Mouse (Mus musculus): ENCODE data around the gene Gstcd. TPM values are rescaled to one million over a fixed set of nuclear protein-coding genes. Genes with fewer than 3 reads are reported as not detected.

The Gstcd gene
- total and polyA plus RNA-seq, 2 experiments from 2014 or later = 1.2 to 4.4 TPM

DNA sequence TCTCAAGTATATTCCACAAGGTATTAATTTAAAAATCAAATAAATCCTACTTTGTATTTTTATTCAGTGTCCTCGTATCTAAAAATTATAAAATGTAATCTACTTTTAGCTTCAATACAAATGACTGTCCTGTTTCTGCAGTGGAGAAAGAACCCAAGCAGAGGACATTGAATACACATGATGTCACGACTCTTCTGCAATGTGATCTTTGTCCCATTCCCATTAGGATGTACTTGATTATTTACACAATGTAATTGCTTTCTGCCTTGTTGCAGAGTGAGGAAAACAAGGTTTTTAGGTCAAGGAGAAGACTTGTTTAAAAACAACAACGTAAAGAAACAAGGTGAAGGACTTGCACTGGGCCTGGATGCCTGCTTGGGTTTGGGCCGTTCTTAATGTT, 84.6 kb downstream of the Gstcd start:
- no peak for TF ChIP-seq CTCF (IDR thresholded peaks at IDR 0.05; ENCODE audit: low read depth)
- no peak for TF ChIP-seq EP300 (IDR thresholded peaks at IDR 0.05; ENCODE audit: low read depth)
- ATAC-seq (ENCODE audit: insufficient read depth, low read depth) (no peak), DNase-seq (ENCODE audit: low spot score) (no peak)
- Histone ChIP-seq H3K36me3 (replicated peaks; ENCODE audit: control insufficient read depth, insufficient read depth, low read length) (0 out of 2 replicates have a peak, but pooled peaks cover 8% of the 10 kb centered on the region), H3K4me2 (ENCODE audit: low read depth, low read length) (no peak overlapping the region), H3K27me3 (ENCODE audit: control insufficient read depth, insufficient read depth, low read length) (no peaks in the 10 kb centered on the region), H3K9ac (replicated peaks; ENCODE audit: low read depth, low read length) (no peak overlapping the region), H3K4me1 (ENCODE audit: control insufficient read depth, insufficient read depth) (no peaks in the 10 kb centered on the region), H3K4me3 (ENCODE audit: low read depth, low read length) (no peak overlapping the region), H3K27ac (ENCODE audit: low read depth) (no peak overlapping the region), H3K9me3 (replicated peaks; ENCODE audit: control insufficient read depth, low read length) (no peaks in the 10 kb centered on the region)
- WGBS = 81% methylated on average over 4 of the region's 4 CpGs

DNA sequence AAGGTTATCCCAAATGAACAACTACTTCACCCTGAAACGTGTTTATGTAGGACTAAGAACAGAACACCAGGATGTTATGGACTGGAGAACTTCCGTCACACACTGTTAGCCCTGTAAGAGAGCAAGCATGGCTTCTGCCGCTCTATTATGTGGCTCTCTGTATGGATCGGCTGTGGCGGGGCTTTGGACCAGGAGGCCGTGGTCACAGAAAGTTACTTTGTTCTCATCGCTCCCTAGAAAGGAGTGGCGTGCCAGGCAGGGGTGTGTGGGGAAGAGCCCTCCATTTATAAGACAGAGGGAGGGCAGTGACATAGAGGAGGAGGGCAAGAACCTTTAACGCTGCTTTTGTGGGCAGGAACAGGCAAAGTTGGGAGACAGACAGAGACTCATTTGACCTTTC, 95.5 kb downstream of the Gstcd start:
- Histone ChIP-seq H3K27ac (ENCODE audit: low read depth) (no peak overlapping the region), H3K9ac (replicated peaks; ENCODE audit: low read depth, low read length) (no peak overlapping the region), H3K9me3 (replicated peaks; ENCODE audit: control insufficient read depth, low read length) (no peaks in the 10 kb centered on the region), H3K27me3 (ENCODE audit: control insufficient read depth, insufficient read depth, low read length) (no peaks in the 10 kb centered on the region), H3K4me3 (ENCODE audit: low read depth, low read length) (no peak overlapping the region), H3K36me3 (replicated peaks; ENCODE audit: control insufficient read depth, insufficient read depth, low read length) (peaks cover 7% of the 10 kb centered on the region; the same call in 1 of the 2 replicates), H3K4me1 (ENCODE audit: control insufficient read depth, insufficient read depth) (no peaks in the 10 kb centered on the region), H3K4me2 (ENCODE audit: low read depth, low read length) (no peak overlapping the region)
- DNase-seq (ENCODE audit: low spot score) (no peak), ATAC-seq (ENCODE audit: insufficient read depth, low read depth) (no peak)
- TF ChIP-seq CTCF (IDR thresholded peaks at IDR 0.05; ENCODE audit: low read depth) (no peak), EP300 (IDR thresholded peaks at IDR 0.05; ENCODE audit: low read depth) (no peak)
- 87% methylated on average over 9 of the region's 9 CpGs for WGBS

DNA sequence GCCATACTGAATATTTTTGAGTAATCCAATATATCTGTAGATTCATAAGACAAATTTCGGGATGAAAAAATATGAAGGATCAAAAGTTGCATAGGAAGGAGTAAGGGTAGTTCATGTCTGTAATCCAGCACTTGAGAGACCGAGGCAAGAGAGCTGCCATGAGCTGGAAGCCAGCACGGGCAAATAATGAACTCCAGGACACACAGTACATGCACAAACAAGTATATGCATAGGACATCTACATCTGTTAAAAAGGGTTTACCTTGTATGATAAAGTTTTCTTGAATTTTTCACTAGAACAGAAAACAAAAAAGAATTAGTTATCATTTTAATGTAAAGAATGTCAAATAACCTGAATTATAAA, 95.9 kb downstream of the Gstcd start:
- Histone ChIP-seq H3K9ac (replicated peaks; ENCODE audit: low read depth, low read length) (no peak overlapping the region), H3K27ac (ENCODE audit: low read depth) (no peak overlapping the region), H3K27me3 (ENCODE audit: control insufficient read depth, insufficient read depth, low read length) (no peaks in the 10 kb centered on the region), H3K36me3 (replicated peaks; ENCODE audit: control insufficient read depth, insufficient read depth, low read length) (peaks cover 7% of the 10 kb centered on the region; the same call in 1 of the 2 replicates), H3K4me3 (ENCODE audit: low read depth, low read length) (no peak overlapping the region), H3K4me2 (ENCODE audit: low read depth, low read length) (no peak overlapping the region), H3K4me1 (ENCODE audit: control insufficient read depth, insufficient read depth) (no peaks in the 10 kb centered on the region), H3K9me3 (replicated peaks; ENCODE audit: control insufficient read depth, low read length) (no peaks in the 10 kb centered on the region)
- TF ChIP-seq EP300 (IDR thresholded peaks at IDR 0.05; ENCODE audit: low read depth) (no peak), CTCF (IDR thresholded peaks at IDR 0.05; ENCODE audit: low read depth) (no peak)
- ATAC-seq (ENCODE audit: insufficient read depth, low read depth) (no peak), DNase-seq (ENCODE audit: low spot score) (no peak)
- 88% methylated on average over 3 of the region's 3 CpGs for WGBS

DNA sequence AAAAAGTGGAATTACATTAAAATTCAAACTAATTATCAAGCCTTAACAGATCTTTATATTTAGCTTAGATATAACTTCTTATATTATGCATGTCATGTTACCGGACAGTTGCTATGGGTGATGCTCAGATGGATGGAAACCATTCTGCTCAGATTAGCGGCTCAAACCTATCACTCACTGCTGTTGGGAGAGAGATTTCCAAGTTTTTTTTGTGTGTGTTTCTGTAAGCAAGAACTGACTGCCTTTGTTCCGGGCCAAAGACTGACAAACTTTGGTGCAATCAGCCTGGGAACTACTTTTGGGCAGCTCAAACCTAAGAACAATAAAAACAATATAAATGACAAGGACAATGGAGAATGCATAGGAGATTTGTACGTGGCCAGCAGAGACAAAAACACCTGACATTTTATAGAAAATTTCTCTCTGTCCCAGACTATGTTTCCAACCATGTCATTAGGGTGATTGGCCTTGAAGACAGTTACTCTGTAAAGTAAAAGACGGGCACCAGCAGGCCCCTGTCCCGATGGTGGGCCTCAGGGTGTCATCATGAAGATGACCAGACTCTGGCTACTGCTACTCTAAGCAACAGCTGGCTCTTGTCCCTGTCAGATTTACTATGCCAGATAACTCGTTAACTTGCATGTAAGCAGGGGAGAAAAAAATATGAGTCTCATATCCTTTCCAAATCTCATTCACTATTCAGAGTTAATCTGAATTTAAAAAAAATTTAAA, 96.5 kb downstream of the Gstcd start:
- Histone ChIP-seq H3K4me2 (ENCODE audit: low read depth, low read length) (no peak overlapping the region), H3K27me3 (ENCODE audit: control insufficient read depth, insufficient read depth, low read length) (no peaks in the 10 kb centered on the region), H3K4me1 (ENCODE audit: control insufficient read depth, insufficient read depth) (no peaks in the 10 kb centered on the region), H3K27ac (ENCODE audit: low read depth) (no peak overlapping the region), H3K4me3 (ENCODE audit: low read depth, low read length) (no peak overlapping the region), H3K36me3 (replicated peaks; ENCODE audit: control insufficient read depth, insufficient read depth, low read length) (peaks cover 7% of the 10 kb centered on the region; the same call in 1 of the 2 replicates), H3K9ac (replicated peaks; ENCODE audit: low read depth, low read length) (no peak overlapping the region), H3K9me3 (replicated peaks; ENCODE audit: control insufficient read depth, low read length) (no peaks in the 10 kb centered on the region)
- ATAC-seq (ENCODE audit: insufficient read depth, low read depth) (no peak), DNase-seq (ENCODE audit: low spot score) (no peak)
- TF ChIP-seq CTCF (IDR thresholded peaks at IDR 0.05; ENCODE audit: low read depth) (no peak), EP300 (IDR thresholded peaks at IDR 0.05; ENCODE audit: low read depth) (no peak)
- 77% methylated on average over 7 of the region's 7 CpGs for WGBS

DNA sequence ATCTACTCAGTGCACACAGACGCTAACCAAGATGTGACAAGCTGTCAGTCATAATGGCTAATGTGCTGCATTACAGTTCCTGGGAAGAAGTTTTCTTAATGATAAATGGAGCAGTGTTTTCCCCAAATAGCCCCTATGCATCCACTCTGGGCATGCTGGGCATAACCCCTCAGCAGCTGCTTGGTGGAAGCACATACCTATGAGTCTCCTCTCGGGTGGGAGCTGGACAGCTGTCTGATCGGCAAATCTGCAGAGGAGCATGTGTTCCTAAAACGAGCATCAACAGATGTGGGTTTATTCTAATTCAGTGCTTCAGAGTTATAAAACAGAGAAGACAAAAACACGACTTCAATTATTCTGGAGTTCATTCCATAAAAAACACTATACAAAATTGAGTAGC, 105.6 kb downstream of the Gstcd start:
- Histone ChIP-seq H3K36me3 (replicated peaks; ENCODE audit: control insufficient read depth, insufficient read depth, low read length) (peaks cover 4% of the 10 kb centered on the region; the same call in 1 of the 2 replicates), H3K27me3 (ENCODE audit: control insufficient read depth, insufficient read depth, low read length) (no peaks in the 10 kb centered on the region), H3K27ac (ENCODE audit: low read depth) (no peak overlapping the region), H3K4me2 (ENCODE audit: low read depth, low read length) (no peak overlapping the region), H3K9ac (replicated peaks; ENCODE audit: low read depth, low read length) (no peak overlapping the region), H3K4me1 (ENCODE audit: control insufficient read depth, insufficient read depth) (no peaks in the 10 kb centered on the region), H3K9me3 (replicated peaks; ENCODE audit: control insufficient read depth, low read length) (no peaks in the 10 kb centered on the region), H3K4me3 (ENCODE audit: low read depth, low read length) (no peak overlapping the region)
- 74% methylated on average over 5 of the region's 5 CpGs for WGBS
- DNase-seq (ENCODE audit: low spot score) (no peak), ATAC-seq (ENCODE audit: insufficient read depth, low read depth) (no peak)
- no peak for TF ChIP-seq EP300 (IDR thresholded peaks at IDR 0.05; ENCODE audit: low read depth)
- TF ChIP-seq CTCF (IDR thresholded peaks at IDR 0.05; ENCODE audit: low read depth) = no peak

All from heart, postnatal 0 days (tissue).